Mouse (Mus musculus) midbrain, embryonic 10.5 days (tissue): Measurements from ENCODE around the gene Tmem260. TPM values are rescaled to one million over a fixed set of nuclear protein-coding genes. Genes with fewer than 3 reads are reported as not detected.

Experiments used
- DNase-seq: peaks from one replicate; pipeline ENCODE4 v3.0.0-alpha.2; 2017; ENCODE audit warnings: low spot score
- H3K27ac ChIP-seq: fragments of 300-500 bp; sonication (generic); replicated peaks from 2 replicates; pipeline ENCODE4 v1.5.1; 2016; ENCODE audit warnings: mild to moderate bottlenecking
- H3K27me3 ChIP-seq: fragments of 300-500 bp; sonication (generic); 2 replicates; pipeline ENCODE4 v1.6.1; 2016; ENCODE audit warnings: low read depth, mild to moderate bottlenecking; ENCODE audit not compliant: poor library complexity, severe bottlenecking
- H3K36me3 ChIP-seq: fragments of 300-500 bp; sonication (generic); 2 replicates; pipeline ENCODE4 v1.6.1; 2016; ENCODE audit warnings: mild to moderate bottlenecking, moderate library complexity
- H3K4me1 ChIP-seq: fragments of 300-500 bp; sonication (generic); 2 replicates; pipeline ENCODE4 v1.6.1; 2016
- H3K4me3 ChIP-seq: fragments of 300-500 bp; sonication (generic); 2 replicates; pipeline ENCODE4 v1.5.1; 2016; ENCODE audit warnings: mild to moderate bottlenecking, moderate library complexity
- H3K9me3 ChIP-seq: fragments of 300-500 bp; sonication (generic); replicated peaks from 2 replicates; pipeline ENCODE4 v1.6.1; 2016; ENCODE audit warnings: mild to moderate bottlenecking
- WGBS: fragments of 180-500 bp; shearing (Covaris S2); methylation state at CpG from one replicate; pipeline ENCODE4 v1.1.7; 2016; 5-methylcytosine and 5-hydroxymethylcytosine counted together
- polyA plus RNA-seq: library from polyadenylated mRNA; unstranded; fragments of >200 nt; fragmentation: Nextera tagmentation; extraction: Ambion mirVana; gene quantifications from 2 replicates; pipeline ENCODE4 v1.2.1, GENCODE M21; 2016

The Tmem260 gene
- polyA plus RNA-seq, 1 experiment from 2014 or later = 19.3 TPM

GRCm38 (mm10) chr14:48525055-48525454 is 79.1 kb downstream of the Tmem260 start:
- H3K27me3 ChIP-seq = peaks cover 85% of the 10 kb centered on the region
- no peak for DNase-seq
- no peak overlapping the region for H3K4me3 ChIP-seq

GRCm38 (mm10) chr14:48530629-48531028 is 84.7 kb downstream of the Tmem260 start:
- H3K4me3 ChIP-seq = no peak overlapping the region
- H3K9me3 ChIP-seq = no peaks in the 10 kb centered on the region
- DNase-seq = no peak
- H3K27ac ChIP-seq = no peak overlapping the region
- no peaks in the 10 kb centered on the region for H3K36me3 ChIP-seq
- H3K4me1 ChIP-seq = no peaks in the 10 kb centered on the region
- 89% methylated on average over 10 of the region's 10 CpGs for WGBS
- H3K27me3 ChIP-seq = peaks cover 37% of the 10 kb centered on the region

More at GRCm38 (mm10) chr14:48525055-48525454, 79.1 kb downstream of the Tmem260 start:
- H3K27ac ChIP-seq = no peak overlapping the region
- peaks cover 22% of the 10 kb centered on the region for H3K4me1 ChIP-seq
- 78% methylated on average over 6 of the region's 6 CpGs for WGBS
- no peaks in the 10 kb centered on the region for H3K9me3 ChIP-seq
- no peaks in the 10 kb centered on the region for H3K36me3 ChIP-seq

- 54% methylated on average over 14 of the region's 14 CpGs for WGBS
- no peak overlapping the region for H3K4me3 ChIP-seq
These were observed 92.2 kb downstream of the Tmem260 start for GRCm38 (mm10) chr14:48537795-48538766.

GRCm38 (mm10) chr14:48545166-48545565 is 99.2 kb downstream of the Tmem260 start:
- H3K36me3 ChIP-seq = no peaks in the 10 kb centered on the region
- WGBS = 72% methylated on average over 10 of the region's 10 CpGs
- H3K4me1 ChIP-seq = peaks cover 49% of the 10 kb centered on the region
- DNase-seq = no peak
- H3K27ac ChIP-seq = no peak overlapping the region
- H3K9me3 ChIP-seq = no peaks in the 10 kb centered on the region
- H3K27me3 ChIP-seq = peaks cover 26% of the 10 kb centered on the region
- H3K4me3 ChIP-seq = no peak overlapping the region

More at GRCm38 (mm10) chr14:48537795-48538766, 92.2 kb downstream of the Tmem260 start:
- H3K27me3 ChIP-seq = peaks cover 57% of the 10 kb centered on the region
- peak; percentile 38 for DNase-seq
- H3K36me3 ChIP-seq = no peaks in the 10 kb centered on the region
- peak overlapping the region; percentile 78 for H3K27ac ChIP-seq
- peaks cover 52% of the 10 kb centered on the region for H3K4me1 ChIP-seq
- H3K9me3 ChIP-seq = no peaks in the 10 kb centered on the region

- Histone ChIP-seq H3K36me3 (no peaks in the 10 kb centered on the region), H3K27ac (no peak overlapping the region), H3K4me1 (peaks cover 40% of the 10 kb centered on the region), H3K9me3 (no peaks in the 10 kb centered on the region; the same call in 1 of the 2 replicates), H3K27me3 (peaks cover 20% of the 10 kb centered on the region), H3K4me3 (no peak overlapping the region)
- 96% methylated on average over 3 of the region's 3 CpGs for WGBS
- no peak for DNase-seq
These were observed 100.1 kb downstream of the Tmem260 start for GRCm38 (mm10) chr14:48546009-48546408.

- H3K36me3 ChIP-seq = no peaks in the 10 kb centered on the region
- WGBS = 82% methylated on average over 7 of the region's 7 CpGs
- no peak for DNase-seq
These were observed 103.8 kb downstream of the Tmem260 start for GRCm38 (mm10) chr14:48549703-48550102.

GRCm38 (mm10) chr14:48553216-48553615 is 107.3 kb downstream of the Tmem260 start:
- Histone ChIP-seq H3K4me3 (no peak overlapping the region), H3K9me3 (no peaks in the 10 kb centered on the region; the same call in 1 of the 2 replicates), H3K27me3 (no peaks in the 10 kb centered on the region), H3K27ac (no peak overlapping the region), H3K36me3 (no peaks in the 10 kb centered on the region), H3K4me1 (no peaks in the 10 kb centered on the region)
- 84% methylated on average over 4 of the region's 4 CpGs for WGBS
- no peak for DNase-seq

More at GRCm38 (mm10) chr14:48549703-48550102, 103.8 kb downstream of the Tmem260 start:
- Histone ChIP-seq H3K9me3 (no peaks in the 10 kb centered on the region; the same call in 1 of the 2 replicates), H3K4me3 (no peak overlapping the region), H3K27ac (no peak overlapping the region), H3K27me3 (no peaks in the 10 kb centered on the region), H3K4me1 (peaks cover 6% of the 10 kb centered on the region)

- H3K9me3 ChIP-seq = no peaks in the 10 kb centered on the region; the same call in 1 of the 2 replicates
- H3K36me3 ChIP-seq = no peaks in the 10 kb centered on the region
- no peaks in the 10 kb centered on the region for H3K4me1 ChIP-seq
- H3K4me3 ChIP-seq = no peak overlapping the region
- DNase-seq = no peak
- 87% methylated on average over 9 of the region's 9 CpGs for WGBS
- H3K27ac ChIP-seq = no peak overlapping the region
- H3K27me3 ChIP-seq = no peaks in the 10 kb centered on the region
These were observed 107.8 kb downstream of the Tmem260 start for GRCm38 (mm10) chr14:48553754-48554153.

- no peak for DNase-seq
- Histone ChIP-seq H3K36me3 (no peaks in the 10 kb centered on the region), H3K4me1 (peaks cover 3% of the 10 kb centered on the region; the same call in 1 of the 2 replicates), H3K27ac (no peak overlapping the region), H3K27me3 (no peaks in the 10 kb centered on the region), H3K9me3 (peaks cover 5% of the 10 kb centered on the region; the same call in 1 of the 2 replicates), H3K4me3 (no peak overlapping the region)
- 87% methylated on average over 4 of the region's 4 CpGs for WGBS
These were observed 113.1 kb downstream of the Tmem260 start for GRCm38 (mm10) chr14:48558975-48559374.

- Histone ChIP-seq H3K4me1 (peaks cover 3% of the 10 kb centered on the region; the same call in 1 of the 2 replicates), H3K4me3 (no peak overlapping the region)
- DNase-seq = no peak
These were observed 113.8 kb downstream of the Tmem260 start for GRCm38 (mm10) chr14:48559736-48560135.

GRCm38 (mm10) chr14:48566596-48566995 is 120.7 kb downstream of the Tmem260 start:
- WGBS = 75% methylated on average over 7 of the region's 7 CpGs
- Histone ChIP-seq H3K27me3 (no peaks in the 10 kb centered on the region; the same call in 1 of the 2 replicates), H3K36me3 (no peaks in the 10 kb centered on the region), H3K9me3 (peaks cover 4% of the 10 kb centered on the region; the same call in 1 of the 2 replicates), H3K4me1 (peaks cover 15% of the 10 kb centered on the region), H3K27ac (no peak overlapping the region), H3K4me3 (no peak overlapping the region)
- no peak for DNase-seq

More at GRCm38 (mm10) chr14:48559736-48560135, 113.8 kb downstream of the Tmem260 start:
- Histone ChIP-seq H3K27ac (no peak overlapping the region), H3K36me3 (no peaks in the 10 kb centered on the region), H3K9me3 (peaks cover 5% of the 10 kb centered on the region; the same call in 1 of the 2 replicates), H3K27me3 (no peaks in the 10 kb centered on the region)
- WGBS = 83% methylated on average over 7 of the region's 7 CpGs
